Mouse (Mus musculus): ENCODE results near the gene Pbx1. TPM values are rescaled to one million over a fixed set of nuclear protein-coding genes. Genes with fewer than 3 reads are reported as not detected.

Pbx1 gene
- total RNA-seq, 1 experiment, result 10.0 TPM

GRCm38 (mm10) chr1:168354934-168355333 lies 77.1 kb downstream of the Pbx1 start:
- no peak for TF ChIP-seq ZC3H11A (IDR thresholded peaks at IDR 0.05; ENCODE audit: borderline replicate concordance, low read depth, low read length)
- TF ChIP-seq ZNF384 (IDR thresholded peaks at IDR 0.05; ENCODE audit: low read depth, low read length), result no peak
- no peak for TF ChIP-seq CHD2 (IDR thresholded peaks at IDR 0.05; ENCODE audit: low read depth, low read length)
- TF ChIP-seq HCFC1 (IDR thresholded peaks at IDR 0.05; ENCODE audit: borderline replicate concordance, insufficient read depth, low read length), result no peak
- TF ChIP-seq MAFK (IDR thresholded peaks at IDR 0.05; ENCODE audit: insufficient read depth, low read depth, low read length), result no peak
- DNase-seq (ENCODE audit: low read depth, low spot score), result no peak
- Histone ChIP-seq H3K4me1 (ENCODE audit: control insufficient read depth in 2 of 2, insufficient read depth in 2 of 2, low read length in 2 of 2, poor library complexity in 1 of 2) (peaks cover 0 to 12% of the 10 kb centered on the region in 2 experiments; a peak in 1 of 4 replicates), H3K36me3 (ENCODE audit: control insufficient read depth, insufficient read depth, low read length, poor library complexity, severe bottlenecking) (no peaks in the 10 kb centered on the region; the same call in 1 of the 2 replicates), H3K9me3 (ENCODE audit: control insufficient read depth, insufficient read depth, low read depth, low read length) (no peaks in the 10 kb centered on the region), H3K27ac (ENCODE audit: insufficient read depth, low read depth, low read length, poor library complexity, severe bottlenecking) (no peak overlapping the region), H3K4me3 (ENCODE audit: insufficient read depth in 1 of 2, low read depth in 1 of 2, low read length in 2 of 2, poor library complexity in 1 of 2, severe bottlenecking in 1 of 2) (no peak overlapping the region), H3K9ac (ENCODE audit: insufficient read depth, low read depth, low read length, poor library complexity, severe bottlenecking) (no peak overlapping the region)
- in situ Hi-C loops (cut with MboI; ENCODE audit: low sequenced_read_pairs in 2 of 2, unreplicated experiment in 2 of 2), result no loop called here

GRCm38 (mm10) chr1:168348036-168348784 lies 83.9 kb downstream of the Pbx1 start:
- TF ChIP-seq ZC3H11A (IDR thresholded peaks at IDR 0.05; ENCODE audit: borderline replicate concordance, low read depth, low read length) (no peak), MAFK (IDR thresholded peaks at IDR 0.05; ENCODE audit: insufficient read depth, low read depth, low read length) (no peak), CHD2 (IDR thresholded peaks at IDR 0.05; ENCODE audit: low read depth, low read length) (no peak), ZNF384 (IDR thresholded peaks at IDR 0.05; ENCODE audit: low read depth, low read length) (no peak), HCFC1 (IDR thresholded peaks at IDR 0.05; ENCODE audit: borderline replicate concordance, insufficient read depth, low read length) (no peak)
- no peak overlapping the region for H3K9ac ChIP-seq (ENCODE audit: insufficient read depth, low read depth, low read length, poor library complexity, severe bottlenecking)
- no peaks in the 10 kb centered on the region for H3K9me3 ChIP-seq (ENCODE audit: control insufficient read depth, insufficient read depth, low read depth, low read length)
- H3K4me3 ChIP-seq (ENCODE audit: insufficient read depth in 1 of 2, low read depth in 1 of 2, low read length in 2 of 2, poor library complexity in 1 of 2, severe bottlenecking in 1 of 2), result no peak overlapping the region
- no peak for DNase-seq (ENCODE audit: low read depth, low spot score)
- H3K27ac ChIP-seq (ENCODE audit: insufficient read depth, low read depth, low read length, poor library complexity, severe bottlenecking), result no peak overlapping the region
- no peaks in the 10 kb centered on the region for H3K4me1 ChIP-seq (ENCODE audit: control insufficient read depth in 2 of 2, insufficient read depth in 2 of 2, low read length in 2 of 2, poor library complexity in 1 of 2)
- no peaks in the 10 kb centered on the region for H3K36me3 ChIP-seq (ENCODE audit: control insufficient read depth, insufficient read depth, low read length, poor library complexity, severe bottlenecking)
- in situ Hi-C loops (cut with MboI; ENCODE audit: low sequenced_read_pairs in 2 of 2, unreplicated experiment in 2 of 2), result no loop called here

- H3K4me1 ChIP-seq (ENCODE audit: control insufficient read depth in 2 of 2, insufficient read depth in 2 of 2, low read length in 2 of 2, poor library complexity in 1 of 2), result peaks cover 0 to 7% of the 10 kb centered on the region in 2 experiments; a peak in 1 of 4 replicates
- TF ChIP-seq HCFC1 (IDR thresholded peaks at IDR 0.05; ENCODE audit: borderline replicate concordance, insufficient read depth, low read length) (no peak), ZNF384 (IDR thresholded peaks at IDR 0.05; ENCODE audit: low read depth, low read length) (no peak), MAFK (IDR thresholded peaks at IDR 0.05; ENCODE audit: insufficient read depth, low read depth, low read length) (no peak), CHD2 (IDR thresholded peaks at IDR 0.05; ENCODE audit: low read depth, low read length) (no peak), ZC3H11A (IDR thresholded peaks at IDR 0.05; ENCODE audit: borderline replicate concordance, low read depth, low read length) (no peak)
- no peak for DNase-seq (ENCODE audit: low read depth, low spot score)
- no peak overlapping the region for H3K9ac ChIP-seq (ENCODE audit: insufficient read depth, low read depth, low read length, poor library complexity, severe bottlenecking)
- no peak overlapping the region for H3K27ac ChIP-seq (ENCODE audit: insufficient read depth, low read depth, low read length, poor library complexity, severe bottlenecking)
- in situ Hi-C loops (cut with MboI; ENCODE audit: low sequenced_read_pairs in 2 of 2, unreplicated experiment in 2 of 2), result no loop called here
- no peaks in the 10 kb centered on the region for H3K36me3 ChIP-seq (ENCODE audit: control insufficient read depth, insufficient read depth, low read length, poor library complexity, severe bottlenecking)
- H3K9me3 ChIP-seq (ENCODE audit: control insufficient read depth, insufficient read depth, low read depth, low read length), result no peaks in the 10 kb centered on the region
- H3K4me3 ChIP-seq (ENCODE audit: insufficient read depth in 1 of 2, low read depth in 1 of 2, low read length in 2 of 2, poor library complexity in 1 of 2, severe bottlenecking in 1 of 2), result no peak overlapping the region
Observed at GRCm38 (mm10) chr1:168344918-168345317, 87.2 kb downstream of the Pbx1 start.

- in situ Hi-C loops (cut with MboI; ENCODE audit: low sequenced_read_pairs in 2 of 2, unreplicated experiment in 2 of 2), result no loop called here
Observed at GRCm38 (mm10) chr1:168344262-168344661, 87.8 kb downstream of the Pbx1 start.

More at GRCm38 (mm10) chr1:168344262-168344661, 87.8 kb downstream of the Pbx1 start:
- H3K4me3 ChIP-seq (ENCODE audit: insufficient read depth in 1 of 2, low read depth in 1 of 2, low read length in 2 of 2, poor library complexity in 1 of 2, severe bottlenecking in 1 of 2), result no peak overlapping the region
- H3K36me3 ChIP-seq (ENCODE audit: control insufficient read depth, insufficient read depth, low read length, poor library complexity, severe bottlenecking), result no peaks in the 10 kb centered on the region
- DNase-seq (ENCODE audit: low read depth, low spot score), result no peak
- H3K4me1 ChIP-seq (ENCODE audit: control insufficient read depth in 2 of 2, insufficient read depth in 2 of 2, low read length in 2 of 2, poor library complexity in 1 of 2), result peaks cover 0 to 7% of the 10 kb centered on the region in 2 experiments; a peak in 1 of 4 replicates
- no peak for TF ChIP-seq ZNF384 (IDR thresholded peaks at IDR 0.05; ENCODE audit: low read depth, low read length)
- TF ChIP-seq HCFC1 (IDR thresholded peaks at IDR 0.05; ENCODE audit: borderline replicate concordance, insufficient read depth, low read length), result no peak
- TF ChIP-seq MAFK (IDR thresholded peaks at IDR 0.05; ENCODE audit: insufficient read depth, low read depth, low read length), result no peak
- no peak for TF ChIP-seq ZC3H11A (IDR thresholded peaks at IDR 0.05; ENCODE audit: borderline replicate concordance, low read depth, low read length)
- H3K9ac ChIP-seq (ENCODE audit: insufficient read depth, low read depth, low read length, poor library complexity, severe bottlenecking), result no peak overlapping the region
- H3K9me3 ChIP-seq (ENCODE audit: control insufficient read depth, insufficient read depth, low read depth, low read length), result no peaks in the 10 kb centered on the region
- H3K27ac ChIP-seq (ENCODE audit: insufficient read depth, low read depth, low read length, poor library complexity, severe bottlenecking), result no peak overlapping the region

All from ES-E14 (cell line).